Mouse (Mus musculus): ENCODE measurements around the gene Crot. TPM values are rescaled to one million over a fixed set of nuclear protein-coding genes. Genes with fewer than 3 reads are reported as not detected.

Crot gene
- total RNA-seq, 1 experiment = 14.4 TPM

DNA sequence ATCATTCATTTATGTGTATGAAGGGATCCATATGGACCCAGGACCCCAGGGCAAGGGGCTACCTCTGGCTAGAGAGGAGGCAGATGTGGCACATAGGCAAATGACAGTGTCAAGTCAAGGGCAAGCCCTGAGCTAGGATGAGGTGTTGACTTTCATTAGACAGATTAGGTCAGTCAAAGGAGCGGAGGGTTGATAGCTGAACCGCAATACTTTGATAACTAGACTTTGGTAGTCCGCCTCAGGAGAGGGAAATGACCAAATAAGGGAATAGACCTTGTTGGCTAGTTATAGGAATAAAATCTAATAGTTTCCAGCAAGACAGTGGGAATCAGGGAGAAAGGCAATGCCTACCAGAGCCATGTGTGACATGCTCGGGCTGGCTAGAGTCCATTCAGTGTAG is 2.0 kb upstream of the Crot start:
- Histone ChIP-seq H3K4me1 (ENCODE audit: control insufficient read depth in 2 of 2, insufficient read depth in 2 of 2, low read length in 2 of 2, poor library complexity in 1 of 2) (peaks cover 0 to 4% of the 10 kb centered on the region in 2 experiments; a peak in 1 of 4 replicates), H3K27ac (ENCODE audit: insufficient read depth, low read depth, low read length, poor library complexity, severe bottlenecking) (no peak overlapping the region)
- TF ChIP-seq ZC3H11A (IDR thresholded peaks at IDR 0.05; ENCODE audit: borderline replicate concordance, low read depth, low read length) = no peak
- no peak for TF ChIP-seq HCFC1 (IDR thresholded peaks at IDR 0.05; ENCODE audit: borderline replicate concordance, insufficient read depth, low read length)
- TF ChIP-seq CHD2 (IDR thresholded peaks at IDR 0.05; ENCODE audit: low read depth, low read length) = no peak
- TF ChIP-seq ZNF384 (IDR thresholded peaks at IDR 0.05; ENCODE audit: low read depth, low read length) = no peak
- no peak for TF ChIP-seq MAFK (IDR thresholded peaks at IDR 0.05; ENCODE audit: insufficient read depth, low read depth, low read length)

DNA sequence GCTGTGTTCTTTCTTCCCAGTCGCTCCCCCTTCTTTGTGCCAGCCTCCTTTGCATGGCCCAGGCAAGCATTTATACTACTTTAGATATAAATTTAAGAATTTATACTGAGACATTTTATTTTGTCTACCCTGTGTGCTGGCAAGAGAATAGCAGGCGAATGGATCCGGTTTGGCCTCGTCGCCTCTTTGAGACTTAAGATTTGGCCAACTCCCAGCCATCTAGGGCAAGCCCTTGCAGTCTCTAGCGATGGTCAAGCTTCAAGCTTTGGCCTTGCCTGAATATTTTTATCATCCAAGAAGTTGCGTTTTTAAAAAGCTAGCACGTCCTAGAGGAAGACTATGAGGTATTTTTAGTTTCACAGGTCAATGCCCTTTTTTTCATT is 380 bp upstream of the Crot start:
- DNase-seq (ENCODE audit: low read depth, low spot score) = no peak
- Histone ChIP-seq H3K4me1 (ENCODE audit: control insufficient read depth in 2 of 2, insufficient read depth in 2 of 2, low read length in 2 of 2, poor library complexity in 1 of 2) (peaks cover 0 to 4% of the 10 kb centered on the region in 2 experiments; a peak in 1 of 4 replicates), H3K36me3 (ENCODE audit: control insufficient read depth, insufficient read depth, low read length, poor library complexity, severe bottlenecking) (no peaks in the 10 kb centered on the region), H3K9me3 (ENCODE audit: control insufficient read depth, insufficient read depth, low read depth, low read length) (no peaks in the 10 kb centered on the region), H3K27ac (ENCODE audit: insufficient read depth, low read depth, low read length, poor library complexity, severe bottlenecking) (no peak overlapping the region), H3K9ac (ENCODE audit: insufficient read depth, low read depth, low read length, poor library complexity, severe bottlenecking) (peak overlapping the region; percentile 54; the same call in 1 of the 2 replicates), H3K4me3 (ENCODE audit: insufficient read depth in 1 of 2, low read depth in 1 of 2, low read length in 2 of 2, poor library complexity in 1 of 2, severe bottlenecking in 1 of 2) (peak overlapping the region; percentile 55 to 95)
- TF ChIP-seq ZNF384 (IDR thresholded peaks at IDR 0.05; ENCODE audit: low read depth, low read length) (no peak), CHD2 (IDR thresholded peaks at IDR 0.05; ENCODE audit: low read depth, low read length) (no peak), HCFC1 (IDR thresholded peaks at IDR 0.05; ENCODE audit: borderline replicate concordance, insufficient read depth, low read length) (no peak), ZC3H11A (IDR thresholded peaks at IDR 0.05; ENCODE audit: borderline replicate concordance, low read depth, low read length) (no peak), MAFK (IDR thresholded peaks at IDR 0.05; ENCODE audit: insufficient read depth, low read depth, low read length) (no peak)
- in situ Hi-C loops (cut with MboI; ENCODE audit: low sequenced_read_pairs in 2 of 2, unreplicated experiment in 2 of 2) = no loop called here

More for the DNA sequence above, 2.0 kb upstream of the Crot start:
- no peak overlapping the region for H3K4me3 ChIP-seq (ENCODE audit: insufficient read depth in 1 of 2, low read depth in 1 of 2, low read length in 2 of 2, poor library complexity in 1 of 2, severe bottlenecking in 1 of 2)
- in situ Hi-C loops (cut with MboI; ENCODE audit: low sequenced_read_pairs in 2 of 2, unreplicated experiment in 2 of 2) = no loop called here
- H3K9me3 ChIP-seq (ENCODE audit: control insufficient read depth, insufficient read depth, low read depth, low read length) = no peaks in the 10 kb centered on the region
- no peak for DNase-seq (ENCODE audit: low read depth, low spot score)
- no peak overlapping the region for H3K9ac ChIP-seq (ENCODE audit: insufficient read depth, low read depth, low read length, poor library complexity, severe bottlenecking)
- no peaks in the 10 kb centered on the region for H3K36me3 ChIP-seq (ENCODE audit: control insufficient read depth, insufficient read depth, low read length, poor library complexity, severe bottlenecking)

DNA sequence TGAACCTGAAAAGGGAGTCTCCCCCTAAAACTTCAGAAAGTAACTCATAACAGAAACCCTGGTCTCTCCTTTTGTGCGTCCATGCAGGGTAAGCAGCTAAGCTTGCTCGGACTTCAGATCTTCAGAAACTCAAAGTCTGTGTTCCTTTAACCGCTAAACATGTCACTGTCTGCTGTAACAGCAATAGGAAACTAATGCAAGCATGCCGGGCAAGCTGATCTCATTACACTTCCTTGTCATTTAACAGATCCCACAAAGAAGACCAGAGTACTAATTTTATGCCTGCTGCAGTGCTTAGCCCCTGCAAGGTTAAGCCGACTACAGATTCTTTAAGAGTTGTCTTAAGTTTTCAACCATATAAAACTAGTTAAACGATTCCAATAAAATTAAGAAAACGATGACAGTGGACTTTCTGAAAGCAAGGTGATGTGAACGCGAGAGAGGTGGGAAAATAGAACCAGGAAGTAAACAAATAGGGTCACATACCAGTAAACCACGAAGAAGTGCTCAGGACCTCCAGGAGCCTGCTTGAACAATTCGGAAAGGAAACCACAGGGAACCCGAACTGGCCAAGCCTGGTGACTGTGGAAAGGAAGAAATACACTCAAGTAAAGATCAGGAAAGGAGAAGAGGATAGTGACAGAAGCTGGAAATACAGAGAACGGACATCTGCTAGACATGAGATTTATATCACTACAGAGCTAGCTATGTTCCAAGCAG is 998 bp downstream of the Crot start:
- Histone ChIP-seq H3K9ac (ENCODE audit: insufficient read depth, low read depth, low read length, poor library complexity, severe bottlenecking) (peak overlapping the region; percentile 84), H3K9me3 (ENCODE audit: control insufficient read depth, insufficient read depth, low read depth, low read length) (no peaks in the 10 kb centered on the region), H3K4me3 (ENCODE audit: insufficient read depth in 1 of 2, low read depth in 1 of 2, low read length in 2 of 2, poor library complexity in 1 of 2, severe bottlenecking in 1 of 2) (peak overlapping the region; percentile 93 to 95), H3K36me3 (ENCODE audit: control insufficient read depth, insufficient read depth, low read length, poor library complexity, severe bottlenecking) (no peaks in the 10 kb centered on the region), H3K27ac (ENCODE audit: insufficient read depth, low read depth, low read length, poor library complexity, severe bottlenecking) (no peak overlapping the region), H3K4me1 (ENCODE audit: control insufficient read depth in 2 of 2, insufficient read depth in 2 of 2, low read length in 2 of 2, poor library complexity in 1 of 2) (peaks cover 2 to 4% of the 10 kb centered on the region in 2 experiments; a peak in 2 of 4 replicates)
- TF ChIP-seq ZC3H11A (IDR thresholded peaks at IDR 0.05; ENCODE audit: borderline replicate concordance, low read depth, low read length) = no peak
- TF ChIP-seq CHD2 (IDR thresholded peaks at IDR 0.05; ENCODE audit: low read depth, low read length) = no peak
- no peak for TF ChIP-seq HCFC1 (IDR thresholded peaks at IDR 0.05; ENCODE audit: borderline replicate concordance, insufficient read depth, low read length)
- no peak for TF ChIP-seq ZNF384 (IDR thresholded peaks at IDR 0.05; ENCODE audit: low read depth, low read length)
- TF ChIP-seq MAFK (IDR thresholded peaks at IDR 0.05; ENCODE audit: insufficient read depth, low read depth, low read length) = no peak
- DNase-seq (ENCODE audit: low read depth, low spot score) = no peak
- in situ Hi-C loops (cut with MboI; ENCODE audit: low sequenced_read_pairs in 2 of 2, unreplicated experiment in 2 of 2) = no loop called here

DNA sequence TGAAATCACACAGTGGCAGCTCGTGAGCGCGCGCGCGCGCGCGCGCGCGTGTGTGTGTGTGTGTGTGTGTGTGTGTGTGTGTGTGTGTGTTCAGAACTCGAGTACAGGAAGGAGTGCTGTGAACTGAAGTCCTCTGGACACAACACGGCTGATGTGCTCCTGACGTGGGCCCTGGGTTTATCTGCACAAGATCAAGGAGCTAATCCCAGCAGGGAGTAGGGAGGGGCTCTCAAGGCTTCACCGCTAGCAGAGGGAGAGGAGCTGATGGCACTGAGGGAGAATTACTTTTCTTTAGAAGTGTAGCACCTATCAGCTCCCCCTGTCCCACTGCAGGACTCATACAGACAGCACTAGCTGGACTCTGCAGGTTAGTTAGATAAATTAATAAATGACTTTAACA is 5.5 kb downstream of the Crot start:
- H3K9ac ChIP-seq (ENCODE audit: insufficient read depth, low read depth, low read length, poor library complexity, severe bottlenecking) = no peak overlapping the region
- TF ChIP-seq HCFC1 (IDR thresholded peaks at IDR 0.05; ENCODE audit: borderline replicate concordance, insufficient read depth, low read length) (no peak), ZC3H11A (IDR thresholded peaks at IDR 0.05; ENCODE audit: borderline replicate concordance, low read depth, low read length) (no peak), MAFK (IDR thresholded peaks at IDR 0.05; ENCODE audit: insufficient read depth, low read depth, low read length) (no peak), CHD2 (IDR thresholded peaks at IDR 0.05; ENCODE audit: low read depth, low read length) (no peak), ZNF384 (IDR thresholded peaks at IDR 0.05; ENCODE audit: low read depth, low read length) (no peak)
- H3K9me3 ChIP-seq (ENCODE audit: control insufficient read depth, insufficient read depth, low read depth, low read length) = no peaks in the 10 kb centered on the region
- H3K36me3 ChIP-seq (ENCODE audit: control insufficient read depth, insufficient read depth, low read length, poor library complexity, severe bottlenecking) = peaks cover 4% of the 10 kb centered on the region; the same call in 1 of the 2 replicates
- peak overlapping the region in 1 of 2 experiments; percentile 37; a peak in 1 of 4 replicates for H3K4me3 ChIP-seq (ENCODE audit: insufficient read depth in 1 of 2, low read depth in 1 of 2, low read length in 2 of 2, poor library complexity in 1 of 2, severe bottlenecking in 1 of 2)
- peaks cover 0 to 2% of the 10 kb centered on the region in 2 experiments; a peak in 2 of 4 replicates for H3K4me1 ChIP-seq (ENCODE audit: control insufficient read depth in 2 of 2, insufficient read depth in 2 of 2, low read length in 2 of 2, poor library complexity in 1 of 2)
- DNase-seq (ENCODE audit: low read depth, low spot score) = peak; percentile 42
- no peak overlapping the region for H3K27ac ChIP-seq (ENCODE audit: insufficient read depth, low read depth, low read length, poor library complexity, severe bottlenecking)
- in situ Hi-C loops (cut with MboI; ENCODE audit: low sequenced_read_pairs in 2 of 2, unreplicated experiment in 2 of 2) = no loop called here
